Mouse (Mus musculus): Measurements from ENCODE around the gene Ppp1r14a. TPM values are rescaled to one million over a fixed set of nuclear protein-coding genes. Genes with fewer than 3 reads are reported as not detected.

The Ppp1r14a gene
- 3.3 TPM in 2 replicates for polyA plus RNA-seq (2012; rRNA removed)

GRCm38 (mm10) chr7:29288942-29289638 is at the start of gene Ppp1r14a:
Ppp1r14a (plus strand) TSS chr7:29289308.

GRCm38 (mm10) chr7:29248261-29248841 is 40.8 kb upstream of the Ppp1r14a start, which contains the start of gene 2200002D01Rik:
2200002D01Rik (minus strand) TSS chr7:29248466.

GRCm38 (mm10) chr7:29281201-29282073 is 7.7 kb upstream of the Ppp1r14a start, which contains the start of gene Spint2:
Spint2 (minus strand) TSS chr7:29281912.

GRCm38 (mm10) chr7:29303738-29304462 is 14.8 kb downstream of the Ppp1r14a start, which contains the start of gene Dpf1:
Dpf1 (plus strand) TSS chr7:29303951.

Other genes starting within 250 kb of the Ppp1r14a start
- 0.05 TPM in 2 replicates for gene Ryr1, start 164.1 kb upstream of the Ppp1r14a start, polyA plus RNA-seq (2012; rRNA removed)
- gene Rasgrp4, start 154.5 kb upstream of the Ppp1r14a start, polyA plus RNA-seq (2012; rRNA removed), result 4.9 and 7.7 TPM in 2 replicates
- 7.4 and 7.7 TPM in 2 replicates for gene Fam98c, start 133.1 kb upstream of the Ppp1r14a start, polyA plus RNA-seq (2012; rRNA removed)
- gene Ggn, start 119.1 kb upstream of the Ppp1r14a start, polyA plus RNA-seq (2012; rRNA removed), result 0.04 and 0.05 TPM in 2 replicates
- gene Spred3, start 118.9 kb upstream of the Ppp1r14a start, polyA plus RNA-seq (2012; rRNA removed), result 0.40 and 0.65 TPM in 2 replicates
- 104 and 110 TPM in 2 replicates for gene Psmd8, start 108.6 kb upstream of the Ppp1r14a start, polyA plus RNA-seq (2012; rRNA removed)
- gene Catsperg1, start 75.3 kb upstream of the Ppp1r14a start, polyA plus RNA-seq (2012; rRNA removed), result 0.68 and 1.1 TPM in 2 replicates
- 2.9 and 3.0 TPM in 2 replicates for gene Kcnk6, start 56.8 kb upstream of the Ppp1r14a start, polyA plus RNA-seq (2012; rRNA removed)
- gene Yif1b, start 51.0 kb upstream of the Ppp1r14a start, polyA plus RNA-seq (2012; rRNA removed), result 33.9 and 34.6 TPM in 2 replicates
- gene 2200002D01Rik, start 40.8 kb upstream of the Ppp1r14a start, polyA plus RNA-seq (2012; rRNA removed), result 2.5 and 3.6 TPM in 2 replicates
- gene Spint2, start 7.4 kb upstream of the Ppp1r14a start, polyA plus RNA-seq (2012; rRNA removed), result 51.2 TPM in 2 replicates
- gene Dpf1, start 14.6 kb downstream of the Ppp1r14a start, polyA plus RNA-seq (2012; rRNA removed), result 0.31 and 0.59 TPM in 2 replicates
- 3.0 and 4.8 TPM in 2 replicates for gene Sipa1l3, start 229.3 kb downstream of the Ppp1r14a start, polyA plus RNA-seq (2012; rRNA removed)